Mouse (Mus musculus) left cerebral cortex, postnatal 10 days (tissue): ENCODE data around the gene Npm1. TPM values are rescaled to one million over a fixed set of nuclear protein-coding genes. Genes with fewer than 3 reads are reported as not detected.

Source experiments
- DNase-seq, 2 experiments: peaks; one replicate each; pipeline ENCODE4 v3.0.0; 2021 to 2022; ENCODE audit warnings: low spot score in 2 of 2, mixed read lengths in 1 of 2; ENCODE audit errors: extremely low spot score in 1 of 2
- intact Hi-C: fragments of 180-260 bp; cut with DNase I; formaldehyde crosslinking; loops from one replicate; pipeline ENCODE4 v1.15.1; 2025
- total RNA-seq, 2 experiments: library from RNA; stranded (reverse); gene quantifications; 2 replicates each; pipeline ENCODE4 v1.2.3; 2021

Npm1 gene
- total RNA-seq, 2 experiments from 2014 or later, result 202 to 219 TPM

DNA sequence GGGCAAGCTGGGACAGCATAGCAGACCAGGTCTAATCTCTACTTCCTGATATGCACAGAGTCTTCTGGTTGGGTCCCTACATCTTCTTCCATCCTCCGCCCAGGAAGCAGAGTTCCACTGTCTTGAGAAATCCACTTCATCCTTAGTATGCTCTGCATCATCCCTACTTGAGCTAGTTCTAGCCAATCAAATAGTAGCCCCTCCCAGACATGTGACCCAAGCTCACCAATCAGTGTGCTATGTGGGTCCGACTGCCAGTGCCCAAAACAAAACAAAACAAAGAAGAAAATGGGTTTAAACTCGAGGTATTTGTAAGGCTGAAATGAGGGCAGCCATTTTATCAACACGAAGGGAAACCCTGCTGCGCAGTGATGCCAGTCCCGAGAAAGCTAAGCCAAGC lies 44.5 kb downstream of the Npm1 start:
- intact Hi-C loops, result no loop called here
- no peak for DNase-seq

DNA sequence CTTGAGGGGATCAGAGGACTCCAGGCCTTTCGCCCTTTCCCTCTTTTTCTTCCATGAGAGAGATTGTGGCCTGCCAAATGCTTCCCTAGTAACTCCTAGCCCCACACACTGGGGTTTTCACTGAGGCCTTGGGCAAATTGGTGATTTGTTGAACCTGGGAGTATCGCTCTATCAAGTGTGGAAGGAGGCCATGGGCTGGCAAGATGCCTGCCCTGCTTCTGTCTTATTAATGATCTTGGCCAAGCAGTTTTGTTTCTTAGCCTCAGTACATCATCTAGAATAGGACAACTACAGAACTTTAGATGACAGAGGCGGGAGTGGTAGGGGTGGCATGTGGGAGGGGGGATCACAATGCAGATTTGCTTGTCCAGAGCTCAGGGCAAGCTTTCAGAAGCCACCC lies 47.2 kb downstream of the Npm1 start:
- no peak for DNase-seq
- intact Hi-C loops, result no loop called here

DNA sequence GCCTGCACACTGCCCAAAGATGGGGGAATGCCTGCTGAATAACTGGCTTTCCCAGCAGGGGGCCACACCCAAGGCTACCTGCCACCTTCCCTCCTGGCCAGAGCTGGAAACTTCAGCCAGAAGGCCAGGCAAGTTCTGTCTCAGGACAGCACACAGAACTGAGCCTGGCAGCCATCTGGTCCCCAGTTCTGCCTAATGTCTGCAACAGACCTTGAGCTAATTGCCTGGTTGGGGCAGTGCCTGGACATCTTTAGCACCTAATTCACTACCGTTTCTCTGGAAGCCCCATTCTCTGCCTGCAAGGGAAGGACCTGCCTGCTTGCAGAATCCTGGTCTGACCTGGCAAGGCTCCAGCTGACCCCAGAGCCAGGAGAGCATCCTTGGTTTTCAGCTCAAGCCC lies 50.6 kb downstream of the Npm1 start:
- DNase-seq, result no peak
- intact Hi-C loops, result no loop called here

DNA sequence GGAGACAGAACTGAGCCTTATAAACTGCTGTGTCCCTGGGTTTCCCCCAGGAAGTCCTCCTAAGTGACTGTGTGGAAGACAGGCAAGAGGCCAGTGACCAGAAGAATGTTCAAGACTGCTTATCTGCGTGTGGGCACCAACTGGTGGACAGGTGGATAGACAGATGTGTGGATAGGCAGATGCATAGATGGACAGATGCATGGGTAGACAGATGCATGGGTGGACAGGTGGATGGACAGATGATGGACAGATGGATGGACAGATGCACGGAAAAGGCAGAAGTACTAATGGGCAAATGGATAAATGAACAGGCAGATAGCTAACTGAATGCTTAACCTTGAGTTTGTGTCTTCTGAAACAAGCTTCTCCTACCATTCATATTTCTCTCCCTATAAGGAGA lies 52.9 kb downstream of the Npm1 start:
- intact Hi-C loops, result no loop called here

DNA sequence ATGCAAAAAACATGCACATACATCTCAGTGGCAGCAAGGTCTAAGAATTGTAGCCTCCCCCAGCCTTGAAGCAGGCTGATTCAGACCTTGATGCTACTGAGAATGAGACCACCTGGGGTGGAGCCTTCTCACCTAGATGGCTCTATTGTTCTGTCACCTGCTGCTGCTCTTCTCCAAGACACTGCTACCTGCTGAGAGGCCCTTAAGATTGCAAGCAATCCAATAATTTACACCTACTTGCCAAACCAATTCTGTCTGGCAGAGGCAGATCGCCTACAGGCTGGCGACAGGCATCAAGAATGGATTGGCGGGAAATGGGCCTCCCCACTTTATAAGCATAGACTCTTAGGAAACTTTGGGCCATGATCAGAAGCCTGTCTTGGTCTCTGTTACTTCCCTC lies 55.5 kb downstream of the Npm1 start:
- no peak for DNase-seq
- intact Hi-C loops, result no loop called here

More for the DNA sequence above, 52.9 kb downstream of the Npm1 start:
- no peak for DNase-seq

DNA sequence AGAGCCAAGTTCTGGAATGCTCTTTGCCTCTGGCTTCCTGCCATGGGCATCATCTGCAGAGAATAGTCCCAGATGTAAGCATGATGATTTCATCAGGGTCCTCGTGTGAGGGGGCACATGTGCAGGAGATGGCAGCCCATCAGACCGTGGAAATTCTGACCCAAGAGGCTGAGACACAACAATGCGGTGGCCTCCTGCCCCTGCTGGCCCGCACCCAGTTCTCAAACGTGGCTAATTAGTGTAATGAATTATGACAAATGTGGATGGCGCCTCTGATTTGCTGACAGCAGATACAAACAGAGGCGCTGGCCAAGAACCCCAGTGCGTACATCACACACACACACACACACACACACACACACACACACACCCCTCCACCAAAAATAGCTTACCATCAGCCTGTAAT lies 58.1 kb downstream of the Npm1 start:
- intact Hi-C loops, result no loop called here
- DNase-seq, result no peak

DNA sequence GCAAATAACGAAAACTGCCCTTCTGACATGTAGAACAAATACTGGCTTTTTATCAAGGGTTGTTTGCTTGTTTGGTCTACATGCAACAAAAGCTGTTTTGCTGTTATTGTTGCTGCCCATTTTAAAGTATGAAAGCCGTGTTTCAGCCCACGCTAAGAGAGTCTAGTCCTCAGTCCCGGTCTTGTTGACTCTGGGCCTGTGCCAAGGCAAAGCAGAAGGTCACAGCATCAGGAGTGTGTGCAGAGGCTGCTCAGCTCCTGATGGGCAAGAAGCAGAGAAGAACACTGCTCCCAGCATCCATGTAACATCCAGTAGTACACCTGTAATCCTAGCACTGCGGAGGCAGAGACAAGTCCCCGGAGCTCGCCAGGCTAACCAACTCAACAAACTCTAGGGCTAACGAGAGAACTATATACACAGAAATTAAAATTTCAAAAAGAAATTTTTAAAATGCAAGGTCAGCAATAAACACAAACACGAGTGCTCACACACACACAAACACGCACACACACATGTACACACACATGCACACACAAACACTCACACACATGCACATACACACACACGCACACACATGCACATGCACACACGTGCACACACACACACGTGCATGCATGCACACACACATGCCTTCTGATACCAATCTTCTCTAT lies 59.6 kb downstream of the Npm1 start:
- intact Hi-C loops, result no loop called here

More for the DNA sequence above, 59.6 kb downstream of the Npm1 start:
- no peak for DNase-seq

Other genes starting within 250 kb of the Npm1 start
- 1 to 10 TPM; 5.8 to 7.0 TPM for gene Fgf18, start 15.8 kb downstream of the Npm1 start, total RNA-seq
- gene Tlx3, start 40.4 kb upstream of the Npm1 start, total RNA-seq, result not detected
- under 1 TPM; 0.56 to 0.77 TPM for gene Gm12117, start 113.5 kb upstream of the Npm1 start, total RNA-seq